Mouse (Mus musculus) C2C12 (cell line): ENCODE measurements at regions not wholly inside any gene's neighbourhood (a gene's known extent, or its start where the extent isn't known, plus 50 kb on each side); places are given as distances from the start of the nearest gene placed in this dataset.

Experiments used
- H3K27me3 ChIP-seq: one replicate; pipeline ENCODE4 v1.6.1; 2011; ENCODE audit not compliant: control insufficient read depth, insufficient read depth, insufficient read length
- H3K36me3 ChIP-seq: one replicate; pipeline ENCODE4 v1.6.1; 2011; ENCODE audit not compliant: control insufficient read depth, insufficient read depth
- H3K4me3 ChIP-seq: one replicate; pipeline ENCODE4 v1.5.1; 2011; ENCODE audit warnings: mild to moderate bottlenecking, control low read depth; ENCODE audit not compliant: poor library complexity, insufficient read depth, severe bottlenecking
- H3K79me2 ChIP-seq: one replicate; pipeline ENCODE4 v1.6.1; 2011; ENCODE audit not compliant: control insufficient read depth, insufficient read depth
- H3K79me3 ChIP-seq: one replicate; pipeline ENCODE4 v1.6.1; 2011; ENCODE audit warnings: low read depth, control low read depth
- H3ac ChIP-seq: one replicate; pipeline ENCODE3; 2011; ENCODE audit warnings: low read depth; ENCODE audit not compliant: control insufficient read depth, insufficient read length
- CEBPB ChIP-seq: IDR thresholded peaks from one replicate; pipeline ENCODE4 v1.6.1; 2011; ENCODE audit warnings: low read depth, mild to moderate bottlenecking, control low read depth, moderate library complexity
- CTCF ChIP-seq: IDR thresholded peaks from one replicate; pipeline ENCODE4 v1.5.1; 2011; ENCODE audit not compliant: control insufficient read depth, insufficient read depth, insufficient read length
- FOSL1 ChIP-seq: IDR thresholded peaks from one replicate; pipeline ENCODE4 v1.8.0; 2011; ENCODE audit warnings: mild to moderate bottlenecking, low read length; ENCODE audit not compliant: poor library complexity, insufficient read depth, severe bottlenecking
- MAX ChIP-seq: IDR thresholded peaks from one replicate; pipeline ENCODE4 v1.6.1; 2011; ENCODE audit warnings: mild to moderate bottlenecking, control low read depth
- MYOD1 ChIP-seq: IDR thresholded peaks from one replicate; pipeline ENCODE4 v1.6.1; 2011; ENCODE audit warnings: low read depth; ENCODE audit not compliant: control insufficient read depth, insufficient read length
- MYOG ChIP-seq: IDR thresholded peaks from one replicate; pipeline ENCODE4 v1.6.1; 2011; ENCODE audit not compliant: control insufficient read depth, insufficient read length; ENCODE audit errors: extremely low read depth
- USF1 ChIP-seq: IDR thresholded peaks from one replicate; pipeline ENCODE4 v1.6.1; 2011; ENCODE audit warnings: low read depth, mild to moderate bottlenecking, control low read depth, moderate library complexity

DNA sequence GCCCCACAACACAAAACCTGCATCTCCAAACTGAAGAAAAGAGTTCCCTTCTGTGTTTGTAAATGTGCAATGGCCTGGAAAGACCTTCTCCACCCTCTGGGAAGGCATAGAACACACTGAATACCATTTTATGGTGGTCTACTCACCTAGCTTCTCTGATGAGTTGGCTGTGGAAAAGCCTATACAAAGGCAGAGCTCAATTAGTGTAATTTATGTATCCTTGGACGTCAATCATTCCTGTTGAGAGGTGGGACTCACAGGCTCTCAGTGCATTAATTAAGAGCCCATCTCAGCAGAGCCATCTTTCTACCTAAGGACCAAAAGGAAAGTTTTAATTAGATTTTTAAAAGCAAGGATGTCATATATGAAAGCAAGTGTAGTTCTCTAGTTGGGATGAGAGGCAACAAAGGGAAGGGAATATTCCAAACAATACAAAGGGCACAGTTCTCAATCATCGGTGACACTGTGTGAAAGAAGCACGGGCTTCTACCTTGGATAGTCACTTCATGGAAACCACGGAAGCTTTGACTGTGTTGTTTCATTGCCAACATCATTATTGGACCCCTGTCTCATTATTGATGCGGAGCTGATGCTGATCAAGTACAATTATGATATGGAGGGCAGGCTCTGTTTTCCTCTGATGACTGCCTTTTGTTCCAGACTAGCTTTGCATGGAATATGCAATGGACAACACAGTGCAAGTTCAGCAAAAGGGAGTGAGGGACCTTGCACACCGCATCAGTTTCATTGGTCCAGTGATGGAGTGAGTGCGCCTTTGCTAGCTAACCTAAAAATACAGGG lies 392.5 kb upstream of the Tenm3 start:
- H3K79me3 ChIP-seq: no peaks in the 10 kb centered on the region
- TF ChIP-seq FOSL1 (no peak), MYOD1 (no peak), CEBPB (no peak), CTCF (no peak), MYOG (no peak), MAX (no peak), USF1 (no peak)
- H3K27me3 ChIP-seq: no peaks in the 10 kb centered on the region
- H3K4me3 ChIP-seq: no peak overlapping the region
- H3K36me3 ChIP-seq: no peaks in the 10 kb centered on the region
- no peaks in the 10 kb centered on the region for H3K79me2 ChIP-seq
- no peak overlapping the region for H3ac ChIP-seq

DNA sequence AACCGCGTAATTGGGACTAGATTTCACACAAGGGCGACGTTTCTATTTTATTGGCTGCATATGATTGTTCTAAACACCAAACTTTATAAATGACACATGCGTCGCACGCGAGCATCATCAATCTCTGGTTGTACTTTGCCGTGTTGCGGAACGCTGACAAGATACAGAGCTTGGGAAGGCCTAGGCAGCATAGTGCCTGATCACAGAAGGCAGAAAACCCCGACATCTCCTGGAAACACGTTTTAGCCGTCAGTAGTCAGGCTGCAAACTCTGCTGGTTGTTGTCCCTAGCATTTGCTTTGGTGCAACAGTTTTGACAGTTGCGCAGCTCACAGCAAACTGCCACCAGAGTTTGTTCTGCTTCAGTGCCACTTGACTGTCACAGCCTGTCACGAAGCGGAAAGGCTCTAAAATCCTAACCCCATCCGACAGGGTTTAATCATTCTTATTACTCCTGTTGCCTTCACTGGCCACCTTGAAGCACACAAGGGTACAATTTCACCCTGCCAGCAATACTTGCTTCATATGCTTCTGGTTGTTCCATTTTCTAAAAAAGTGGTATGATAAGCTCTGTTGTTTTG lies 380.2 kb upstream of the Tenm3 start:
- no peaks in the 10 kb centered on the region for H3K79me3 ChIP-seq
- TF ChIP-seq CEBPB: no peak
- no peak for TF ChIP-seq MYOG
- TF ChIP-seq MAX: no peak
- no peak for TF ChIP-seq MYOD1
- TF ChIP-seq CTCF: no peak
- no peak for TF ChIP-seq FOSL1
- no peak for TF ChIP-seq USF1
- no peaks in the 10 kb centered on the region for H3K36me3 ChIP-seq
- H3K4me3 ChIP-seq: no peak overlapping the region
- no peak overlapping the region for H3ac ChIP-seq
- H3K27me3 ChIP-seq: no peaks in the 10 kb centered on the region
- no peaks in the 10 kb centered on the region for H3K79me2 ChIP-seq

DNA sequence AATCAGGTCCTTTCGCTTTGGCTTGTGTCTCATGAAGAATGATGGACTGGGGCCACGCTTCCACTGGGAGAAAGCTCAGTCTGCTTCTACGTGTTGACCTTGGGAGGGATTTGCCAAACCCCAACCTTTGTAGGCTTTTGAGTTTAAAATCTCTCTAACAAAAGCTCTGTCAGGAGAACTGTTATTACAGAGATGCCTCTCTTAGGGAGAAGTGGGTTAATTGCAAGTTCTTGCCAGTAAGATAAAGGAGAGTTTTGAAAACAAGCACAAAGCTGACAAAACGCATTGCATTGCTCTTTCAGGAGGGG lies 351.5 kb upstream of the Tenm3 start:
- Histone ChIP-seq H3K79me3 (no peaks in the 10 kb centered on the region), H3K27me3 (no peaks in the 10 kb centered on the region), H3K4me3 (no peak overlapping the region), H3ac (no peak overlapping the region), H3K36me3 (no peaks in the 10 kb centered on the region), H3K79me2 (no peaks in the 10 kb centered on the region)
- TF ChIP-seq CTCF (no peak), USF1 (no peak), MYOG (no peak), FOSL1 (no peak), CEBPB (no peak), MYOD1 (no peak)

GRCm38 (mm10) chr8:49194592-49195332 lies 351.0 kb upstream of the Tenm3 start:
- no peaks in the 10 kb centered on the region for H3K79me3 ChIP-seq
- H3K79me2 ChIP-seq: no peaks in the 10 kb centered on the region
- no peaks in the 10 kb centered on the region for H3K27me3 ChIP-seq
- H3K36me3 ChIP-seq: no peaks in the 10 kb centered on the region
- H3K4me3 ChIP-seq: no peak overlapping the region
- TF ChIP-seq MYOD1 (no peak), FOSL1 (no peak), CTCF (no peak), MYOG (no peak), MAX (no peak), CEBPB (no peak), USF1 (no peak)
- no peak overlapping the region for H3ac ChIP-seq

DNA sequence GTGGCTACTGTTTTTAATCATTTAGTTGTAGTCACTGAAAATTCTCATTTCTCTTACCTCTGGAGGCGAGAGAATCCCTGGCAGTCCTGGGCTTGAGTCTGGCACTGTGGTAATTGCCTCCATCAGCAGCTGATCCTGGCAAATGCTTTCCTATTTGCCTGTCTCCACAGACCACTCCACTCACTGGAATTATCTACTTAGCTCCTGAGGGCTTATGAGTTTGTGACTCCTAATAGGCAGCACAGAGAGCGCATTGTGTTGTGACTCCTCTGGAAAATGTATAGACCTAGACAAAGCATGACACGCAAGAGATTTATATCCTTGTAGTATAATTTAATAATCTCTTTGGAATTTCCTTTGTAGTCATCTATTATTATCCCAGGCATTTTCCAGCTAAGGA lies 343.1 kb upstream of the Tenm3 start:
- no peak for TF ChIP-seq MYOG
- no peak for TF ChIP-seq MAX
- no peak for TF ChIP-seq CTCF
- TF ChIP-seq MYOD1: no peak
- TF ChIP-seq FOSL1: no peak
- TF ChIP-seq USF1: no peak
- TF ChIP-seq CEBPB: no peak
- no peak overlapping the region for H3ac ChIP-seq
- H3K79me2 ChIP-seq: no peaks in the 10 kb centered on the region
- no peak overlapping the region for H3K4me3 ChIP-seq
- H3K79me3 ChIP-seq: no peaks in the 10 kb centered on the region
- no peaks in the 10 kb centered on the region for H3K36me3 ChIP-seq
- H3K27me3 ChIP-seq: no peaks in the 10 kb centered on the region

GRCm38 (mm10) chr8:49175386-49175785 lies 331.6 kb upstream of the Tenm3 start:
- Histone ChIP-seq H3K27me3 (no peaks in the 10 kb centered on the region), H3K79me3 (no peaks in the 10 kb centered on the region), H3K4me3 (no peak overlapping the region), H3ac (no peak overlapping the region), H3K36me3 (no peaks in the 10 kb centered on the region), H3K79me2 (no peaks in the 10 kb centered on the region)
- no peak for TF ChIP-seq FOSL1
- TF ChIP-seq MYOD1: no peak
- TF ChIP-seq MAX: no peak
- no peak for TF ChIP-seq USF1
- TF ChIP-seq CEBPB: no peak
- TF ChIP-seq MYOG: no peak
- TF ChIP-seq CTCF: no peak
